Mouse (Mus musculus) MEL (cell line): ENCODE results near the gene Atxn2l. TPM values are rescaled to one million over a fixed set of nuclear protein-coding genes. Genes with fewer than 3 reads are reported as not detected.

Source experiments
- DNase-seq: peaks from one replicate; pipeline ENCODE4 v3.0.0; 2011; ENCODE audit warnings: low read depth, low spot score
- H3K27ac ChIP-seq: 2 replicates; pipeline ENCODE4 v1.5.1; 2012; ENCODE audit warnings: low read depth, mild to moderate bottlenecking, control low read depth, low read length, moderate library complexity; ENCODE audit not compliant: control insufficient read depth
- H3K27me3 ChIP-seq, 2 experiments: fragments of 150-350 bp in 1 of 2; sonication (generic) in 1 of 2; 2 replicates each; pipeline ENCODE4 v1.6.1; 2012; ENCODE audit warnings: low read length in 2 of 2, mild to moderate bottlenecking in 2 of 2, improper control_type of control experiment in 1 of 2, moderate library complexity in 1 of 2; ENCODE audit not compliant: insufficient read depth in 2 of 2, control insufficient read depth in 1 of 2
- H3K36me3 ChIP-seq, 2 experiments: 2 replicates each; pipeline ENCODE4 v1.6.1; 2012 to 2014; ENCODE audit warnings: low read length in 2 of 2, improper control_type of control experiment in 1 of 2, inconsistent platforms in 1 of 2, mild to moderate bottlenecking in 1 of 2; ENCODE audit not compliant: insufficient read depth in 2 of 2, control insufficient read depth in 1 of 2
- H3K4me1 ChIP-seq, 2 experiments: fragments of 150-350 bp in 1 of 2; sonication (generic) in 1 of 2; 2 replicates each; pipeline ENCODE4 v1.6.1; 2012; ENCODE audit warnings: low read length in 2 of 2, improper control_type of control experiment in 1 of 2, mild to moderate bottlenecking in 1 of 2; ENCODE audit not compliant: insufficient read depth in 2 of 2, control insufficient read depth in 1 of 2
- H3K4me3 ChIP-seq, 2 experiments: fragments of 150-350 bp in 1 of 2; sonication (generic) in 1 of 2; 2 replicates each; pipeline ENCODE4 v1.5.1; 2012; ENCODE audit warnings: low read depth in 2 of 2, low read length in 2 of 2, mild to moderate bottlenecking in 2 of 2, moderate library complexity in 2 of 2, control low read depth in 1 of 2, improper control_type of control experiment in 1 of 2; ENCODE audit not compliant: control insufficient read depth in 1 of 2, insufficient read depth in 1 of 2
- H3K79me2 ChIP-seq: 2 replicates; pipeline ENCODE4 v1.6.1; 2012; ENCODE audit warnings: mild to moderate bottlenecking, low read length, moderate library complexity; ENCODE audit not compliant: control insufficient read depth, poor library complexity, insufficient read depth
- H3K9ac ChIP-seq: 2 replicates; pipeline ENCODE4 v1.6.1; 2012; ENCODE audit warnings: low read depth, mild to moderate bottlenecking, control low read depth, low read length, moderate library complexity; ENCODE audit not compliant: control insufficient read depth, poor library complexity, severe bottlenecking
- H3K9me3 ChIP-seq: fragments of 150-350 bp; sonication (generic); replicated peaks from 2 replicates; pipeline ENCODE4 v1.6.1; 2012; ENCODE audit warnings: mild to moderate bottlenecking, low read length, improper control_type of control experiment, moderate library complexity; ENCODE audit not compliant: insufficient read depth
- CHD1 ChIP-seq: IDR thresholded peaks from 2 replicates; pipeline ENCODE4 v1.6.1; 2012; ENCODE audit warnings: low read depth, mild to moderate bottlenecking, inconsistent platforms, low read length, improper control_type of control experiment
- CTCF ChIP-seq, 3 experiments: IDR thresholded peaks in 2 of 3; conservative IDR thresholded peaks in 1 of 3; 2 replicates each; pipeline ENCODE4 v1.5.1; 2011 to 2012; ENCODE audit warnings: low read length in 3 of 3, low read depth in 2 of 3, mild to moderate bottlenecking in 2 of 3, improper control_type of control experiment in 1 of 3, inconsistent platforms in 1 of 3, mixed read lengths in 1 of 3, moderate library complexity in 1 of 3; ENCODE audit not compliant: control insufficient read depth in 1 of 3, insufficient read depth in 1 of 3, poor library complexity in 1 of 3, severe bottlenecking in 1 of 3
- GABPA ChIP-seq: IDR thresholded peaks from 2 replicates; pipeline ENCODE4 v1.6.1; 2012; ENCODE audit warnings: low read depth, mild to moderate bottlenecking, inconsistent platforms, low read length, improper control_type of control experiment, moderate library complexity
- HCFC1 ChIP-seq: IDR thresholded peaks from 2 replicates; pipeline ENCODE4 v1.6.1; 2012; ENCODE audit warnings: low read depth, mild to moderate bottlenecking, inconsistent platforms, low read length, improper control_type of control experiment, moderate library complexity
- KAT2A ChIP-seq: conservative IDR thresholded peaks from 2 replicates; pipeline ENCODE4 v1.6.1; 2012; ENCODE audit warnings: low read depth, low read length, improper control_type of control experiment, inconsistent platforms
- MAFK ChIP-seq: IDR thresholded peaks from 2 replicates; pipeline ENCODE4 v1.6.1; 2011; ENCODE audit warnings: low read depth, mild to moderate bottlenecking, low read length, improper control_type of control experiment, borderline replicate concordance
- MAX ChIP-seq: IDR thresholded peaks from 2 replicates; pipeline ENCODE4 v1.6.1; 2011; ENCODE audit warnings: low read length, improper control_type of control experiment
- MEF2A ChIP-seq: IDR thresholded peaks from 2 replicates; pipeline ENCODE4 v1.6.1; 2014; ENCODE audit warnings: low read depth, mild to moderate bottlenecking, inconsistent platforms, low read length, improper control_type of control experiment; ENCODE audit not compliant: poor library complexity, insufficient replicate concordance, severe bottlenecking; ENCODE audit errors: extremely low read depth
- MYB ChIP-seq: IDR thresholded peaks from 2 replicates; pipeline ENCODE4 v1.6.1; 2011; ENCODE audit warnings: mild to moderate bottlenecking, low read depth, low read length, improper control_type of control experiment
- POLR2AphosphoS2 ChIP-seq: IDR thresholded peaks from 2 replicates; pipeline ENCODE4 v1.6.1; 2011; ENCODE audit warnings: low read length, improper control_type of control experiment
- POLR2AphosphoS5 ChIP-seq: IDR thresholded peaks from 2 replicates; pipeline ENCODE4 v1.6.1; 2012; ENCODE audit warnings: low read depth, borderline replicate concordance, mild to moderate bottlenecking, inconsistent platforms, low read length, moderate library complexity, mixed read lengths
- SIN3A ChIP-seq: IDR thresholded peaks from 2 replicates; pipeline ENCODE4 v1.6.1; 2012; ENCODE audit warnings: low read length, improper control_type of control experiment, inconsistent platforms
- SMC3 ChIP-seq: IDR thresholded peaks from 2 replicates; pipeline ENCODE4 v1.6.1; 2011; ENCODE audit warnings: low read depth, low read length, improper control_type of control experiment
- TAL1 ChIP-seq: IDR thresholded peaks from 2 replicates; pipeline ENCODE4 v1.6.1; 2012; ENCODE audit warnings: mild to moderate bottlenecking, inconsistent platforms, low read length, moderate library complexity, mixed read lengths
- TBP ChIP-seq: IDR thresholded peaks from 2 replicates; pipeline ENCODE4 v1.8.0; 2011; ENCODE audit warnings: low read depth, low read length, improper control_type of control experiment
- TCF12 ChIP-seq: IDR thresholded peaks from 2 replicates; pipeline ENCODE4 v1.6.1; 2014; ENCODE audit warnings: low read depth, mild to moderate bottlenecking, inconsistent platforms, low read length, improper control_type of control experiment, moderate library complexity
- UBTF ChIP-seq: IDR thresholded peaks from 2 replicates; pipeline ENCODE4 v1.6.1; 2012; ENCODE audit warnings: low read depth, mild to moderate bottlenecking, inconsistent platforms, low read length, improper control_type of control experiment, moderate library complexity, borderline replicate concordance; ENCODE audit not compliant: insufficient read depth
- USF1 ChIP-seq: IDR thresholded peaks from 2 replicates; pipeline ENCODE4 v1.6.1; 2014; ENCODE audit warnings: low read depth, mild to moderate bottlenecking, inconsistent platforms, low read length, improper control_type of control experiment, moderate library complexity
- ZMIZ1 ChIP-seq: IDR thresholded peaks from 2 replicates; pipeline ENCODE4 v1.6.1; 2012; ENCODE audit warnings: low read depth, mild to moderate bottlenecking, inconsistent platforms, low read length, improper control_type of control experiment, moderate library complexity
- polyA plus RNA-seq, 2 experiments: library from polyadenylated mRNA; stranded (reverse) in 1 of 2; unstranded in 1 of 2; fragments of >175 nt in 1 of 2; fragments of >200 nt in 1 of 2; gene quantifications; 2 replicates each; pipeline versions ENCODE4 v1.2.1 to v1.2.4; 2012; ENCODE audit warnings: low replicate concordance in 2 of 2, low read depth in 1 of 2; ENCODE audit not compliant: insufficient read length in 2 of 2, insufficient read depth in 1 of 2, missing spikeins in 1 of 2
- total RNA-seq: library from RNA; depleted of rRNA; stranded (reverse); fragments of 300-350 nt; gene quantifications from 2 replicates; pipeline ENCODE4 v1.2.3, GENCODE M21; 2012; rRNA removed

The Atxn2l gene
- total and polyA plus RNA-seq, 3 experiments, result 40.8 to 821 (median 218) TPM

DNA sequence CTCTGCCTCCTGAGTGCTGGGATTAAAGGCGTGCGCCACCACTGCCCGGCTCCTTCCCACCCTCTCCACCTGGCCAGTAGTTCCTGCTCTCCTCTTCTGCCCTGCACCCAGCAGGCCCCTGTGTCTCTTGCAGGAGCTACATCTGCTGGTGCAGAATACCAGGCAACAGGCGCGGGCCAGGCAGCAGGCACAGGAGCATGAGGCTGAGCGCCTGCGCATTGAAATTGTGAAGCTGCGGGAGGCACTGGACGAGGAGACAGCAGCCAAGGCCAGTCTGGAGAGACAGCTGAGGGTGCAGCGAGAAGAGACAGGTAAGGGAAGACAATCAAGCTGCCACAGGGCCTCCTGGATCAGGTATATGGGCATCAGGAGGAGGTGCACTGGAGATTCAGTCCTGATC is 59.2 kb downstream of the Atxn2l start:
- Histone ChIP-seq H3K27me3 (no peaks in the 10 kb centered on the region), H3K4me3 (no peak overlapping the region), H3K9ac (no peak overlapping the region)
- TF ChIP-seq MAX (no peak), SMC3 (no peak), MYB (no peak), TCF12 (no peak), SIN3A (no peak), TBP (no peak), TAL1 (no peak), UBTF (no peak), MEF2A (no peak), CHD1 (no peak), HCFC1 (no peak), MAFK (no peak), USF1 (no peak), GABPA (no peak), ZMIZ1 (no peak), POLR2AphosphoS5 (no peak), POLR2AphosphoS2 (no peak), KAT2A (no peak), CTCF (IDR thresholded peaks at IDR 0.05 in 2 of 3, conservative IDR thresholded peaks at IDR 0.05 in 1 of 3; ENCODE audit: control insufficient read depth in 1 of 3, insufficient read depth in 1 of 3, low read depth in 2 of 3, low read length in 3 of 3, poor library complexity in 1 of 3, severe bottlenecking in 1 of 3) (no peak)
- TF ChIP-seq, all 39 proteins: peak for 0
- no peaks in the 10 kb centered on the region for H3K79me2 ChIP-seq
- H3K27ac ChIP-seq, result no peak overlapping the region
- no peak for DNase-seq
- H3K4me1 ChIP-seq, result no peaks in the 10 kb centered on the region
- H3K9me3 ChIP-seq, result no peaks in the 10 kb centered on the region
- no peaks in the 10 kb centered on the region for H3K36me3 ChIP-seq

Other genes with a start within 250 kb of the Atxn2l start
- gene Sbk1, start 230.8 kb downstream of the Atxn2l start, total RNA-seq, result 3.4 and 3.9 TPM in 2 replicates
- 1 to 10 TPM in 1 of 2 experiments, not detected in 1; 5.4 TPM for gene Sbk1, start 230.8 kb downstream of the Atxn2l start, polyA plus RNA-seq
- gene Lat, start 133.9 kb downstream of the Atxn2l start, total RNA-seq, result 0.62 and 0.75 TPM in 2 replicates
- gene Lat, start 133.9 kb downstream of the Atxn2l start, polyA plus RNA-seq, result 1 to 10 TPM in 1 of 2 experiments, not detected in 1; 1.2 TPM
- 28.9 and 33.3 TPM in 2 replicates for gene Spns1, start 126.0 kb downstream of the Atxn2l start, total RNA-seq
- gene Spns1, start 126.0 kb downstream of the Atxn2l start, polyA plus RNA-seq, result 10 to 100 TPM in 1 of 2 experiments, not detected in 1; 81.6 TPM
- gene Nfatc2ip, start 106.7 kb downstream of the Atxn2l start, total RNA-seq, result 6.3 and 7.9 TPM in 2 replicates
- gene Nfatc2ip, start 106.7 kb downstream of the Atxn2l start, polyA plus RNA-seq, result 10 to 100 TPM in 1 of 2 experiments, not detected in 1; 13.0 TPM
- not detected in 2 replicates for gene Cd19, start 88.5 kb downstream of the Atxn2l start, total RNA-seq
- gene Cd19, start 88.5 kb downstream of the Atxn2l start, polyA plus RNA-seq, result not detected
- gene Rabep2, start 74.7 kb downstream of the Atxn2l start, total RNA-seq, result 12.9 and 15.2 TPM in 2 replicates
- 10 to 100 TPM in 1 of 2 experiments, not detected in 1; 16.2 TPM for gene Rabep2, start 74.7 kb downstream of the Atxn2l start, polyA plus RNA-seq
- gene Atp2a1, start 40.3 kb downstream of the Atxn2l start, total RNA-seq, result 0.04 and 0.20 TPM in 2 replicates
- gene Atp2a1, start 40.3 kb downstream of the Atxn2l start, polyA plus RNA-seq, result under 1 TPM in 1 of 2 experiments, not detected in 1; 0.47 TPM
- 11.8 and 13.1 TPM in 2 replicates for gene Sh2b1, start 28.0 kb downstream of the Atxn2l start, total RNA-seq
- gene Sh2b1, start 28.0 kb downstream of the Atxn2l start, polyA plus RNA-seq, result 10 to 100 TPM in 1 of 2 experiments, not detected in 1; 48.9 TPM
- 224 and 244 TPM in 2 replicates for gene Tufm, start 16.1 kb downstream of the Atxn2l start, total RNA-seq
- 100 to 1,000 TPM in 1 of 2 experiments, not detected in 1; 397 TPM for gene Tufm, start 16.1 kb downstream of the Atxn2l start, polyA plus RNA-seq
- 233 and 270 TPM in 2 replicates for gene Eif3c, start 63.0 kb upstream of the Atxn2l start, total RNA-seq
- 100 to 1,000 TPM; 404 to 819 TPM for gene Eif3c, start 63.0 kb upstream of the Atxn2l start, polyA plus RNA-seq
- 0.23 and 0.56 TPM in 2 replicates for gene Apobr, start 81.5 kb upstream of the Atxn2l start, total RNA-seq
- gene Apobr, start 81.5 kb upstream of the Atxn2l start, polyA plus RNA-seq, result 1 to 10 TPM in 1 of 2 experiments, not detected in 1; 5.4 TPM
- 16.2 and 20.5 TPM in 2 replicates for gene Cln3, start 82.4 kb upstream of the Atxn2l start, total RNA-seq
- 10 to 100 TPM in 1 of 2 experiments, not detected in 1; 61.9 TPM for gene Cln3, start 82.4 kb upstream of the Atxn2l start, polyA plus RNA-seq
- gene Il27, start 91.5 kb upstream of the Atxn2l start, total RNA-seq, result not detected in 2 replicates
- under 1 TPM in 1 of 2 experiments, not detected in 1; 0.07 TPM for gene Il27, start 91.5 kb upstream of the Atxn2l start, polyA plus RNA-seq
- gene Nupr1, start 127.4 kb upstream of the Atxn2l start, total RNA-seq, result 1.8 and 9.5 TPM in 2 replicates
- 10 to 100 TPM in 1 of 2 experiments, not detected in 1; 11.0 TPM for gene Nupr1, start 127.4 kb upstream of the Atxn2l start, polyA plus RNA-seq
- gene Sgf29, start 145.9 kb upstream of the Atxn2l start, total RNA-seq, result 56.1 and 81.7 TPM in 2 replicates
- 100 to 1,000 TPM in 1 of 2 experiments, not detected in 1; 117 TPM for gene Sgf29, start 145.9 kb upstream of the Atxn2l start, polyA plus RNA-seq
- gene Sult1a1, start 173.0 kb upstream of the Atxn2l start, total RNA-seq, result not detected in 2 replicates
- under 1 TPM in 1 of 2 experiments, not detected in 1; 0.36 TPM for gene Sult1a1, start 173.0 kb upstream of the Atxn2l start, polyA plus RNA-seq
- gene Bola2, start 192.0 kb upstream of the Atxn2l start, total RNA-seq, result 138 and 163 TPM in 2 replicates
- 100 to 1,000 TPM in 1 of 2 experiments, not detected in 1; 436 TPM for gene Bola2, start 192.0 kb upstream of the Atxn2l start, polyA plus RNA-seq
- 4.6 and 5.4 TPM in 2 replicates for gene Slx1b, start 192.3 kb upstream of the Atxn2l start, total RNA-seq
- 10 to 100 TPM in 1 of 2 experiments, not detected in 1; 10.2 TPM for gene Slx1b, start 192.3 kb upstream of the Atxn2l start, polyA plus RNA-seq
- gene Coro1a, start 204.3 kb upstream of the Atxn2l start, total RNA-seq, result 195 and 279 TPM in 2 replicates
- 100 to 1,000 TPM in 1 of 2 experiments, not detected in 1; 204 TPM for gene Coro1a, start 204.3 kb upstream of the Atxn2l start, polyA plus RNA-seq